Mouse (Mus musculus): ENCODE measurements at regions not wholly inside any gene's neighbourhood (a gene's known extent, or its start where the extent isn't known, plus 50 kb on each side); places are given as distances from the start of the nearest gene placed in this dataset.

GRCm38 (mm10) chr15:52783940-52784339 is 1100.8 kb upstream of the Gm7489 start:
- no peak for DNase-seq (ENCODE audit: low read depth)

GRCm38 (mm10) chr15:52785196-52785595 is 1099.5 kb upstream of the Gm7489 start:
- DNase-seq (ENCODE audit: low read depth), result no peak

DNA sequence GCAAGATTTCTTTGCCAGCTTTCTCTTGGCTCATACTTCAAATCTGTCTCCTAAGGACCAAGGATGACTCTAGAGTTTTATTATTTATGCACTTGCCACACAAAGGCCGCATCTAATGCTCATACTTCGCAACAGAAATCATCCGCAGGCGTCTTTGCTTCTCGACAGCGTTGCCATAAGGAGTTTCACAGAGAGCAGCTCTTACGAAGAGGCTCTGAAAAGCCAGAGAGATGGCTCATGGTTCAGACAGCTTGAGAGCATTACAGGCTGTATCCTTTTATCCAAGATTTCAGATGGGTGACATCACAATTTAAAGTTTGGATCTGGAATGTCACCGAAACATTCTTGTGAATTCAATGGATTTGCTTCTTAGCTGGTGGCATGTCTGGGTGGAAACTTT is 1098.7 kb upstream of the Gm7489 start:
- no peak for DNase-seq (ENCODE audit: low read depth)

GRCm38 (mm10) chr15:52805479-52806199 is 1079.1 kb upstream of the Gm7489 start:
- no peak for DNase-seq (ENCODE audit: low read depth)

GRCm38 (mm10) chr15:52808622-52809021 is 1076.1 kb upstream of the Gm7489 start:
- peak; percentile 16 for DNase-seq (ENCODE audit: low read depth)

DNA sequence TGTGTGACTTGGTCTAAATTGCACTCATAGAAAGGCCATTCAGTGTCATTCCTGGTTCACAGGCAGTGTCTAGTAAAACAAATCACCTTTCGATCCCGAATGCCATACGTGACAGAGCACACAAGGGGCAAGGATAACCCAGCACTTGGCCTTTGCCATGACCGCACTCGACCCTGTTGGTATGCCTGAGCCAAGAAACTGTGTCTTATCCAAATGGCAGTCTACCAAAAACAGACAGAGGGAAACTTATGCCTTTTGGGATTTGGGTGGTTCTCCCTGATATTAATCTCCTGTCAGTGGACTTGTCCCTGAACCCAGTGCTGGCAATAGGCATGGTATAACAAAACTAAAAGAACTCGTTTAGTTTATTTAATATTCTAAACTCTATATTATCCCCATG is 1063.9 kb upstream of the Gm7489 start:
- DNase-seq (ENCODE audit: low read depth), result no peak

- no peak for DNase-seq (ENCODE audit: low read depth)
Measured at GRCm38 (mm10) chr15:52836896-52837295, 1047.8 kb upstream of the Gm7489 start.

- DNase-seq (ENCODE audit: low read depth), result no peak
Measured at GRCm38 (mm10) chr15:52848132-52848531, 1036.6 kb upstream of the Gm7489 start.

DNA sequence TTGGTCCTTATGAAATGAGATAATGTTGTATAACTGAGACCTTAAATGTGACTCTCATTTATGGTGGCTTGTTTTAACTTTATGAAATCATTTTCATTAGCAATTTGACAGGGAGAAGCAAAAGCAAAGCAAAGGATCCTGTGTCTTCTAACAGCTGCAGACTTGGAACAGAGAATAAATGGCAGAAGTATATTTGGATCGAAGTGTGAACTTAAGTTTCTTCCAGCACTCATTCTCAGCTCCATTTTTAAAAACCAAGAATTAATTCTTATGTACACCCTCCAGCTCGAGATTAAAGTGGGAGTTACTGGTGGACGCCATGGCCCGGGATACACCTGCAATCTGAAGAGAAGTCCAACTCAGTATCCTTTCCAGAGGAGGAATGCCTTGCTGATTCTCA is 1026.0 kb upstream of the Gm7489 start:
- DNase-seq (ENCODE audit: low read depth), result no peak

GRCm38 (mm10) chr15:52863494-52863893 is 1021.2 kb upstream of the Gm7489 start:
- DNase-seq (ENCODE audit: low read depth), result peak; percentile 12

- no peak for DNase-seq (ENCODE audit: low read depth)
Measured at GRCm38 (mm10) chr15:52892244-52892950, 992.3 kb upstream of the Gm7489 start.

- no peak for DNase-seq (ENCODE audit: low read depth)
Measured at GRCm38 (mm10) chr15:52898107-52898506, 986.6 kb upstream of the Gm7489 start.

DNA sequence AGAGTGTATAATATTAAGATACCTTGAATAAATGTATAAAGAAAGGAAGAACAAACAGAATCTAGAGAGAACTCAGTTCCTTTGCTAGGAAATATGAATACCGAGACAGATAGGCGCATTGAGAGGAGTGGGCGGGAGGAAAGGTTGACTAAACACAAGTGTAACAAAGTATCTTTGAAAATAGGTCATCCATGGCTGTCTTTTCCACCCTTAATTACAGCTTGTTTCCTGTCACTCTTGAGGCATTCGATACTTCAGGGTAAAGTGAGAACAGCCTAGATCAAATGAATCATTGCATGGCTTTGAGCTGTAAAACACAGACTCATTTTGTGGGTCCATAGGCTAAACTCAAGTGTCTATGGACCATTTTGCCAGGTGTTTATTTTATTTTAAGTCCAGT is 985.3 kb upstream of the Gm7489 start:
- DNase-seq (ENCODE audit: low read depth), result no peak

GRCm38 (mm10) chr15:52899822-52900221 is 984.9 kb upstream of the Gm7489 start:
- DNase-seq (ENCODE audit: low read depth), result peak; percentile 43

- no peak for DNase-seq (ENCODE audit: low read depth)
Measured at GRCm38 (mm10) chr15:52905231-52905630, 979.5 kb upstream of the Gm7489 start.

- DNase-seq (ENCODE audit: low read depth), result peak; percentile 29
Measured at GRCm38 (mm10) chr15:52907217-52907616, 977.5 kb upstream of the Gm7489 start.

- DNase-seq (ENCODE audit: low read depth), result no peak
Measured at GRCm38 (mm10) chr15:52922277-52922676, 962.4 kb upstream of the Gm7489 start.

DNA sequence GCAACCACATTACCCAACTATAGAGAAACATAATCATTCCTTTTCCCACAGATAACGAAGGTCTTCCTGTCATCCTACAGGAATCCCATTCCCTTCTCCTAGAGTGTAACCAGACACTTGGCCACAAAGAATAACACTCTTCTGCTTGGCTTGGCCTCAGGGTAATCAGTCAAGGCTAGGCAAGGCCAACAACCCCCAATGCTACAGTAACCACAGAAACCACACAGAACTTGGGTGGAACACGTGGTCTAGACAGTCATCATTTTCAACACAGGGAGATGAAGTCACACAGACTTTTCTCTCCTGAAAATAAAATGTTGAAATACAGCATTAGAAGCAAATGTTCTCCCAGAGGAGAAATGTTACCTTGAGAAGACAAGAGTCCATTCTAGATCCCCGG is 956.3 kb upstream of the Gm7489 start:
- DNase-seq (ENCODE audit: low read depth), result peak; percentile 29

GRCm38 (mm10) chr15:52937138-52937537 is 947.6 kb upstream of the Gm7489 start:
- no peak for DNase-seq (ENCODE audit: low read depth)

- DNase-seq (ENCODE audit: low read depth), result peak; percentile 39
Measured at GRCm38 (mm10) chr15:52944592-52944991, 940.1 kb upstream of the Gm7489 start.

- DNase-seq (ENCODE audit: low read depth), result no peak
Measured at GRCm38 (mm10) chr15:52948196-52948595, 936.5 kb upstream of the Gm7489 start.

DNA sequence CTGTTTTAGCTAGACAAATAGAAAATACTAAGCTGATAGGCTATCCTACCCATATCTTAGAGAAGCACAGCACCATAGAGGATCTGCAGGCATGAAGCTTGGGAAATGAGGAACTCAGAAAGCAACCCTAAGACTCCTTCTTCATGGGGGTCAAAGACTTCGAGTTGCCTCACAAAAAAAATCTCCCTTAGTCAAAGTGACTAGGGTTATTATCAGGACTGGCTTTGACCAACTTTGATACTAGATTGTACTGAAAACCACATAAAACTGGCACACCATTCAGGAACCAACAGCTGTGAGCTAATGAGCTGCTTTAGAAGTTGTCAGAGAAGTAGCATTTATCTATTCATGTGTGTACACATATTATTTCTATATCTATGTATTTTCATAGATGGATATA is 931.2 kb upstream of the Gm7489 start:
- no peak for DNase-seq (ENCODE audit: low read depth)

DNA sequence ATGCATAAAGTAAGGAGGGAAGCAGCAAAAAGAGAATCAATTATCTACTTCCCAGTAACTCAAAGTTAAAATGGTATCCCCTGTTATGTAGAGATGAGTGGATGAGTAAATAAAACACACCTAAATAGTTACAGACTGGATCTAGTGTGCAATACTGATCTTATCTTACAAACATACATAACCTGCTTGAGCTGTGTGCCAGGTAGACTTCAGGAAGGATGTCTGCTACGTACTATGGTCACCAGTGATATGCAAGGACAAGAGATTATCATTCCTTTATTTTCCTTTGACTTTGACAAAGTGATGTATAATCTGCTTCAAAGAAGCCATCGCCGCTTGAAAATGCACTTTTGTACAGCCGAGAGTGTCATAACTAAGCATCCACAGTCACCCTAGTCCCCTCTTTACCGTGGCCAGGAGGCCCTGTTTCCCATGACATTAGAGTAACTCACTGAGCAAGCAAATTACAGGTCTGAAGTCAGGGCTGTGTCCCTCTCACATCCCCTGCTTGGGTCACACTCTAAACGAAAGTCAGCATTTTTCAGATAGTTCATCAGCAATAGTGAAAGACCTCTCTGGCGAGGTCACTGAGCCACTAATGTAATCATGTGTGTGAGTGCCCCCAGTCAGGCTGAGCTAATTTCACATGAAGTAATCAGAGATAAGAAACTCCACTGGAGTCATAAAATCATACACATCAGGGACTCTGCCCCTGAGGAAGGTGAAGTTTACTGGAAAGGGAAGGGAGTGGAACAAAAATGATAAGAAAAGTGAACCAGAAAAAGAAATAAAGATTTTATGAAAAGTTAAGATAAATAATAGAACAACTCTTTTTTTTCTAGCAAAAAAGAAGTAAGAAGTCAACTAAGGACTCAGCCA is 929.8 kb upstream of the Gm7489 start:
- no peak for DNase-seq (ENCODE audit: low read depth)

Measured in induced T-regulatory cell, adult 2 months (primary cell).